Mouse (Mus musculus): ENCODE data around the gene Ptprg. TPM values are rescaled to one million over a fixed set of nuclear protein-coding genes. Genes with fewer than 3 reads are reported as not detected.

Ptprg gene
- polyA plus RNA-seq, 1 experiment from 2014 or later: 45.4 TPM

GRCm38 (mm10) chr14:11855499-11855898 lies 302.2 kb downstream of the Ptprg start:
- Histone ChIP-seq H3K36me3 (no peaks in the 10 kb centered on the region), H3K4me2 (replicated peaks) (no peak overlapping the region), H3K4me3 (replicated peaks) (no peak overlapping the region), H3K27ac (no peak overlapping the region), H3K9me3 (no peaks in the 10 kb centered on the region), H3K4me1 (replicated peaks) (no peaks in the 10 kb centered on the region), H3K9ac (replicated peaks) (no peak overlapping the region), H3K27me3 (no peaks in the 10 kb centered on the region)
- ATAC-seq: no peak

GRCm38 (mm10) chr14:11857928-11858481 lies 304.7 kb downstream of the Ptprg start:
- Histone ChIP-seq H3K36me3 (no peaks in the 10 kb centered on the region), H3K9ac (replicated peaks) (no peak overlapping the region), H3K4me3 (replicated peaks) (no peak overlapping the region), H3K4me2 (replicated peaks) (no peak overlapping the region), H3K27me3 (no peaks in the 10 kb centered on the region), H3K27ac (no peak overlapping the region), H3K4me1 (replicated peaks) (no peaks in the 10 kb centered on the region), H3K9me3 (no peaks in the 10 kb centered on the region)
- 78% methylated on average over 3 of the region's 3 CpGs for WGBS
- ATAC-seq: no peak

GRCm38 (mm10) chr14:11863286-11863685 lies 310.0 kb downstream of the Ptprg start:
- Histone ChIP-seq H3K36me3 (no peaks in the 10 kb centered on the region), H3K9ac (replicated peaks) (no peak overlapping the region), H3K9me3 (no peaks in the 10 kb centered on the region), H3K4me3 (replicated peaks) (no peak overlapping the region), H3K27ac (no peak overlapping the region), H3K27me3 (no peaks in the 10 kb centered on the region), H3K4me1 (replicated peaks) (peaks cover 5% of the 10 kb centered on the region; the same call in 1 of the 2 replicates), H3K4me2 (replicated peaks) (no peak overlapping the region)
- no peak for ATAC-seq
- 95% methylated on average over 3 of the region's 3 CpGs for WGBS

GRCm38 (mm10) chr14:11864840-11865239 lies 311.5 kb downstream of the Ptprg start:
- no peak for ATAC-seq
- WGBS: 34% methylated on average over 3 of the region's 3 CpGs
- H3K4me2 ChIP-seq (replicated peaks): no peak overlapping the region
- H3K4me3 ChIP-seq (replicated peaks): no peak overlapping the region
- H3K9ac ChIP-seq (replicated peaks): no peak overlapping the region
- no peaks in the 10 kb centered on the region for H3K27me3 ChIP-seq
- H3K9me3 ChIP-seq: no peaks in the 10 kb centered on the region
- no peaks in the 10 kb centered on the region for H3K36me3 ChIP-seq
- H3K27ac ChIP-seq: no peak overlapping the region
- peaks cover 5% of the 10 kb centered on the region; the same call in 1 of the 2 replicates for H3K4me1 ChIP-seq (replicated peaks)

GRCm38 (mm10) chr14:11865332-11865731 lies 312.0 kb downstream of the Ptprg start:
- Histone ChIP-seq H3K9me3 (no peaks in the 10 kb centered on the region), H3K27me3 (no peaks in the 10 kb centered on the region), H3K36me3 (no peaks in the 10 kb centered on the region), H3K4me1 (replicated peaks) (peaks cover 5% of the 10 kb centered on the region; the same call in 1 of the 2 replicates), H3K27ac (no peak overlapping the region), H3K4me3 (replicated peaks) (no peak overlapping the region), H3K9ac (replicated peaks) (no peak overlapping the region), H3K4me2 (replicated peaks) (no peak overlapping the region)
- 54% methylated on average over 5 of the region's 5 CpGs for WGBS
- no peak for ATAC-seq

- WGBS: 86% methylated on average over 6 of the region's 6 CpGs
- ATAC-seq: no peak
- Histone ChIP-seq H3K4me3 (replicated peaks) (no peak overlapping the region), H3K4me2 (replicated peaks) (no peak overlapping the region), H3K9me3 (no peaks in the 10 kb centered on the region), H3K9ac (replicated peaks) (no peak overlapping the region), H3K4me1 (replicated peaks) (peaks cover 5% of the 10 kb centered on the region; the same call in 1 of the 2 replicates), H3K27me3 (no peaks in the 10 kb centered on the region), H3K36me3 (no peaks in the 10 kb centered on the region), H3K27ac (no peak overlapping the region)
Observed at GRCm38 (mm10) chr14:11865872-11866271, 312.5 kb downstream of the Ptprg start.

- Histone ChIP-seq H3K9me3 (no peaks in the 10 kb centered on the region), H3K27me3 (no peaks in the 10 kb centered on the region), H3K4me3 (replicated peaks) (no peak overlapping the region), H3K4me1 (replicated peaks) (peaks cover 5% of the 10 kb centered on the region; the same call in 1 of the 2 replicates), H3K27ac (no peak overlapping the region), H3K4me2 (replicated peaks) (no peak overlapping the region), H3K9ac (replicated peaks) (no peak overlapping the region), H3K36me3 (no peaks in the 10 kb centered on the region)
- ATAC-seq: no peak
- 92% methylated on average over 7 of the region's 7 CpGs for WGBS
Observed at GRCm38 (mm10) chr14:11866416-11866815, 313.1 kb downstream of the Ptprg start.

GRCm38 (mm10) chr14:11868636-11869035 lies 315.3 kb downstream of the Ptprg start:
- 92% methylated on average over 6 of the region's 6 CpGs for WGBS
- no peak overlapping the region for H3K9ac ChIP-seq (replicated peaks)
- H3K4me1 ChIP-seq (replicated peaks): peaks cover 5% of the 10 kb centered on the region; the same call in 1 of the 2 replicates
- no peak overlapping the region for H3K4me3 ChIP-seq (replicated peaks)
- H3K9me3 ChIP-seq: no peaks in the 10 kb centered on the region
- H3K27ac ChIP-seq: no peak overlapping the region
- no peaks in the 10 kb centered on the region for H3K27me3 ChIP-seq
- H3K36me3 ChIP-seq: no peaks in the 10 kb centered on the region
- ATAC-seq: no peak
- no peak overlapping the region for H3K4me2 ChIP-seq (replicated peaks)

- H3K27me3 ChIP-seq: no peaks in the 10 kb centered on the region
- H3K4me3 ChIP-seq (replicated peaks): no peak overlapping the region
- ATAC-seq: no peak
- H3K27ac ChIP-seq: no peak overlapping the region
- no peaks in the 10 kb centered on the region for H3K36me3 ChIP-seq
- H3K4me2 ChIP-seq (replicated peaks): no peak overlapping the region
- H3K9me3 ChIP-seq: no peaks in the 10 kb centered on the region
- peaks cover 11% of the 10 kb centered on the region for H3K4me1 ChIP-seq (replicated peaks)
- 75% methylated on average over 8 of the region's 8 CpGs for WGBS
- no peak overlapping the region for H3K9ac ChIP-seq (replicated peaks)
Observed at GRCm38 (mm10) chr14:11871752-11872344, 318.5 kb downstream of the Ptprg start.

GRCm38 (mm10) chr14:11874266-11874665 lies 320.9 kb downstream of the Ptprg start:
- H3K4me2 ChIP-seq (replicated peaks): no peak overlapping the region
- ATAC-seq: no peak
- no peaks in the 10 kb centered on the region for H3K27me3 ChIP-seq
- no peak overlapping the region for H3K9ac ChIP-seq (replicated peaks)
- no peaks in the 10 kb centered on the region for H3K36me3 ChIP-seq
- peaks cover 11% of the 10 kb centered on the region for H3K4me1 ChIP-seq (replicated peaks)
- no peak overlapping the region for H3K27ac ChIP-seq
- 95% methylated on average over 6 of the region's 6 CpGs for WGBS
- H3K9me3 ChIP-seq: no peaks in the 10 kb centered on the region
- no peak overlapping the region for H3K4me3 ChIP-seq (replicated peaks)

- Histone ChIP-seq H3K4me2 (replicated peaks) (no peak overlapping the region), H3K9ac (replicated peaks) (no peak overlapping the region), H3K4me1 (replicated peaks) (peaks cover 16% of the 10 kb centered on the region), H3K27ac (peak overlapping the region; percentile 52), H3K36me3 (no peaks in the 10 kb centered on the region), H3K27me3 (no peaks in the 10 kb centered on the region), H3K4me3 (replicated peaks) (no peak overlapping the region), H3K9me3 (no peaks in the 10 kb centered on the region)
- WGBS: 73% methylated on average over 11 of the region's 11 CpGs
- ATAC-seq: peak; percentile 82
Observed at GRCm38 (mm10) chr14:11874960-11875889, 321.9 kb downstream of the Ptprg start.

- Histone ChIP-seq H3K4me1 (replicated peaks) (peaks cover 21% of the 10 kb centered on the region), H3K9me3 (no peaks in the 10 kb centered on the region), H3K36me3 (no peaks in the 10 kb centered on the region), H3K4me2 (replicated peaks) (no peak overlapping the region), H3K9ac (replicated peaks) (no peak overlapping the region), H3K4me3 (replicated peaks) (no peak overlapping the region), H3K27me3 (no peaks in the 10 kb centered on the region; the same call in 1 of the 2 replicates), H3K27ac (no peak overlapping the region)
- ATAC-seq: no peak
- WGBS: 82% methylated on average over 3 of the region's 3 CpGs
Observed at GRCm38 (mm10) chr14:11881082-11881481, 327.8 kb downstream of the Ptprg start.
